Mouse (Mus musculus) spleen, adult 2 months (tissue): ENCODE measurements at regions not wholly inside any gene's neighbourhood (a gene's known extent, or its start where the extent isn't known, plus 50 kb on each side); places are given as distances from the start of the nearest gene placed in this dataset.
"Not testable (repeated sequence)": the region's sequence is repeated elsewhere in the genome, so short reads cannot be mapped to it uniquely, and the experiment has no call there.

Experiments used
- CTCF ChIP-seq: fragments of 200-500 bp; IDR thresholded peaks from 2 replicates; pipeline ENCODE4 v1.5.1; 2011; ENCODE audit warnings: mild to moderate bottlenecking, inconsistent platforms; ENCODE audit not compliant: insufficient read depth, insufficient read length, insufficient replicate concordance; ENCODE audit errors: extremely low read depth
- POLR2A ChIP-seq: fragments of 200-500 bp; IDR thresholded peaks from 2 replicates; pipeline ENCODE4 v1.6.1; 2011; ENCODE audit warnings: low read depth, low read length, inconsistent platforms

- TF ChIP-seq CTCF, POLR2A: not testable (repeated sequence)
Observed at GRCm38 (mm10) chr8:20116785-20117184, 213.6 kb downstream of the Gm31371 start.
